Mouse (Mus musculus) lung, postnatal 10 days (tissue): ENCODE measurements at regions not wholly inside any gene's neighbourhood (a gene's known extent, or its start where the extent isn't known, plus 50 kb on each side); places are given as distances from the start of the nearest gene placed in this dataset.

ENCODE experiments used
- DNase-seq: peaks from one replicate; pipeline ENCODE4 v3.0.0; 2021

- no peak for DNase-seq
Measured at GRCm38 (mm10) chr7:36548440-36548839, 149.5 kb upstream of the Tshz3 start.

- DNase-seq: no peak
Measured at GRCm38 (mm10) chr7:36571061-36571460, 126.9 kb upstream of the Tshz3 start.

GRCm38 (mm10) chr7:36582074-36582473 is 115.8 kb upstream of the Tshz3 start:
- DNase-seq: no peak

GRCm38 (mm10) chr7:36585014-36585413 is 112.9 kb upstream of the Tshz3 start:
- DNase-seq: no peak

- DNase-seq: no peak
Measured at GRCm38 (mm10) chr7:36591496-36591895, 106.4 kb upstream of the Tshz3 start.

GRCm38 (mm10) chr7:36596630-36597301 is 101.2 kb upstream of the Tshz3 start:
- no peak for DNase-seq

GRCm38 (mm10) chr7:36605026-36605698 is 92.8 kb upstream of the Tshz3 start:
- no peak for DNase-seq

GRCm38 (mm10) chr7:36620256-36620655 is 77.7 kb upstream of the Tshz3 start:
- no peak for DNase-seq

GRCm38 (mm10) chr7:36644252-36644651 is 53.7 kb upstream of the Tshz3 start:
- DNase-seq: no peak
